Mouse (Mus musculus) E14TG2a.4 (cell line): ENCODE data around the gene Cxcl16.
A peak's percentile ranks its signal among the peaks of the same experiment; 100 is the strongest.

Experiments
- H3K27me3 ChIP-seq: 2 replicates; pipeline ENCODE4 v1.6.1; 2014; ENCODE audit warnings: low read length, control low read depth; ENCODE audit not compliant: insufficient read depth
- H3K36me3 ChIP-seq: 2 replicates; pipeline ENCODE4 v1.6.1; 2014; ENCODE audit warnings: low read length, control low read depth; ENCODE audit not compliant: insufficient read depth
- H3K4me1 ChIP-seq: replicated peaks from 2 replicates; pipeline ENCODE4 v1.6.1; 2014; ENCODE audit warnings: low read depth, low read length, control low read depth
- H3K4me3 ChIP-seq: replicated peaks from 2 replicates; pipeline ENCODE4 v1.5.1; 2014; ENCODE audit warnings: mild to moderate bottlenecking, low read length
- H3K9me3 ChIP-seq: 2 replicates; pipeline ENCODE4 v1.6.1; 2014; ENCODE audit warnings: low read length, control low read depth
- CTCF ChIP-seq: conservative IDR thresholded peaks from 2 replicates; pipeline ENCODE4 v1.5.1; 2014; ENCODE audit warnings: low read length
- NANOG ChIP-seq: IDR thresholded peaks from 2 replicates; pipeline ENCODE4 v1.6.1; 2014; ENCODE audit warnings: borderline replicate concordance, low read length, mixed read lengths
- POU5F1 ChIP-seq: IDR thresholded peaks from 2 replicates; pipeline ENCODE4 v1.6.1; 2014; ENCODE audit warnings: low read length, borderline replicate concordance

Gene Cxcl16

DNA sequence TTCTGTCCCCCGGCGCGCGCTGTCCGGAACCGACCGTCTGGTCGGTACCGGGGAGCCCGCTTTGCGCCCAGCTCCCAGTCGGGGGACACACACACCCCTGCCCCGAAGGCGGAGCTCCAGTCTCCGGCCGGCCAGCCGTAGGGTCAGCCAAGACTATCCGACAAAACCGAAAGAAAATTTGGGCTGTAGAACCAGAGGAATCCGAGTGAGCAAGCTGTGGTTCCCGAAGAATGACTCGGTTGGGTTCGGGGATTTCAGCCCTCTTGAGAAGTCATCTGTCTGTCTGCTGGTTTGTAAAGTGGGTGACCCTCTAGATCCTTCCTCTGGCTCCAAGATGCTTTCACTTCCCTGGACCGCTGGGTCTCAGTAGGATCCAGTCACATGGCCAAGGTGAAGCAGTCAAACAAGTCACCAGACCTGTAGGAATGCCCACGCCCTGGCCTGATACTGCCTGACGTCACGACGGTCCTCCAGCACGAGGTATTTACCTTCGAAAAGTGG lies at the start of gene Cxcl16:
Gene Cxcl16 (minus strand): TSS at position 384 of the 501 bp plus-strand sequence.
- Histone ChIP-seq H3K36me3 (peaks cover 8% of the 10 kb centered on the region), H3K27me3 (peaks cover 72% of the 10 kb centered on the region), H3K9me3 (no peaks in the 10 kb centered on the region), H3K4me3 (peak within 1 kb of the TSS; percentile 73), H3K4me1 (peaks cover 27% of the 10 kb centered on the region)
- TF ChIP-seq NANOG = no peak
- TF ChIP-seq CTCF = no peak
- TF ChIP-seq POU5F1 = no peak

DNA sequence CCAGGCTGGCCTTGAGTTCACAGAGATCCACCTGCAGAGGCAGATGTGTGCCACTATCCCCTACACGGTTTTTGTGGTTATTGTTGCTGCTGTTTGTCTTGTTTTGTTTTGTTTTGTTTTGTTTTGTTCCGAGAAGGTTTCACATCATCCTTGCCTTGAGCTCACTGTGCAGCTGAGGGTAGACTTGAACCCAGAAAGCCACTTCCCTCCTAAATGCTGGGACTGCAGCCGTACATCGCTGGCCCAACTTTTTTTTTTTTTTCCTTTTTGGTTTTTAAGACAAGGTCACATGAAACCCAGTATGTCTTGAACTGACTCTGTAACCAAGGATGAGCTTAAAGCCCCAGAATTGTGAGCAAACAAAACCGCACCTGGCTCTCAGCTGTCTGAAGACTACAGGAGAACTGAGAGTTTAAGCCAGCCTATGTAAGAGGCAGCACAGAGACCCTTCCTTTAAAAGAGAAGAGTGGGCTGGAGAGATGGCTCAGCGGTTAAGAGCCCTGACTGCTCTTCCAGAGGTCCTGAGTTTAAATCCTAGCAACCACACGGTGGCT lies 47.3 kb upstream of the Cxcl16 start:
- Histone ChIP-seq H3K9me3 (no peaks in the 10 kb centered on the region), H3K27me3 (peaks cover 8% of the 10 kb centered on the region), H3K4me1 (peaks cover 42% of the 10 kb centered on the region), H3K4me3 (no peak overlapping the region), H3K36me3 (no peaks in the 10 kb centered on the region)
- TF ChIP-seq POU5F1 (no peak), NANOG (no peak)

DNA sequence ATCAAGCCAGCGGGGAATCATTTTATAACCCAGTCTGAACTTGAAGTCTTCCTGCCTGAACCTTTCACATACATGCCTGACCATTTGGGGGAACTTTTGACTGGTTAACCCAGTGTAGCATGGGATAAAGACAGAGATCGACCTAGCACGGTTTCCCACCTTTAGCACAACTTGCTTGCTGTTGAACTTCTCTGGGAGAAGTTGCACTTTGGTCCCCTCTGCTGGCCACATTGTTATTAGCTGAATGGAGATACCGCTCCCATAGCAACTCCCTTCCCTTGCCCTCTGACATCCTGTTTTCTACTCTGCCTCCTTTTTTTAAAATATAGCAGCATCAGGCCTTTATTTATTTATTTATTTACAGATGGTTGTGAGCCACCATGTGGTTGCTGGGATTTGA lies 46.6 kb upstream of the Cxcl16 start:
- no peak for TF ChIP-seq NANOG
- TF ChIP-seq CTCF = peak; percentile 33
- H3K36me3 ChIP-seq = no peaks in the 10 kb centered on the region
- H3K4me1 ChIP-seq = peaks cover 42% of the 10 kb centered on the region
- H3K27me3 ChIP-seq = peaks cover 8% of the 10 kb centered on the region
- no peak overlapping the region for H3K4me3 ChIP-seq
- H3K9me3 ChIP-seq = no peaks in the 10 kb centered on the region

DNA sequence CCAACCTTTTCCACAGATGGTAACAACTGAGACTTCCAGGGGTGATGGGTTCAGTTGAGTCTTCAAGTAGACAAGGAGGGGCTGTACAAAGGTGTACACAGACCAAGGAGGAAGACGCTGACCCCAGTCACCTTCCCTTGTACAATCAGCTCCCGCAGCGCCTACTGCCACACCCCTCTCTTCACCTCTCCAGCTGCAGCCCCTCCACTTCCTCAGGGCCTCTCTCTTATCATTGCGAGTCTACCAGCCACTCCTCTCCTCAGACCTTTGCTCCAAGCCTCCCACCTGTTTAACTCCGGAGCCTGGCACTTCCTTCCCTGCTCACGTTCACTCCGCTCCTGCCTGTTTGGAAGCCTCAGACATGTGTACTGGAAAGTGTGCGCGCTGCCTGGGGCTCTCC lies 45.2 kb upstream of the Cxcl16 start, which contains the start of gene Tm4sf5:
Gene Tm4sf5 (plus strand): TSS at position 275 of the 400 bp plus-strand sequence.
- Histone ChIP-seq H3K36me3 (no peaks in the 10 kb centered on the region), H3K4me1 (peaks cover 33% of the 10 kb centered on the region), H3K4me3 (peak within 1 kb of the TSS; percentile 59), H3K9me3 (no peaks in the 10 kb centered on the region), H3K27me3 (peaks cover 8% of the 10 kb centered on the region)
- TF ChIP-seq NANOG = no peak
- no peak for TF ChIP-seq CTCF
- no peak for TF ChIP-seq POU5F1

DNA sequence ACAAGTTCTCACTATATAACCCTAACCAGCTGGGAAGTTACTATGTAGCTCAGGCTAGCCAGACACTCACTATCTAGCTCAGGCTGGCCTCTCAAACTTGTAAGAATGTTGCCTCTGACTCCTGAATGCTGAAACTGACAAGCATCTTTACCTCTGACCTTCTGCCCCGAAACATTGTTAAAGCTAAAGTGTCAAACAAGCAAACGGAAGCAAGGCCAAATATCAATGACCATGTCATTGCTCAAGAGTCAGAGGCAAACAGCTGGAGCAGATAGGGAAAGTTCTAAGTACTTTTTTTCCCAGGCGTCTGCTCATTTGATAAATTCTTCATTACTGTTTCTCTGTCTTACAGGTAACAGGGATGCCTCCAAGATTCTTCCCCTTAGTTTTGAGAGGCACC lies 42.2 kb upstream of the Cxcl16 start:
- Histone ChIP-seq H3K9me3 (no peaks in the 10 kb centered on the region), H3K4me1 (peaks cover 24% of the 10 kb centered on the region), H3K27me3 (peaks cover 8% of the 10 kb centered on the region), H3K4me3 (no peak overlapping the region), H3K36me3 (no peaks in the 10 kb centered on the region)
- TF ChIP-seq CTCF (no peak), NANOG (no peak), POU5F1 (no peak)

DNA sequence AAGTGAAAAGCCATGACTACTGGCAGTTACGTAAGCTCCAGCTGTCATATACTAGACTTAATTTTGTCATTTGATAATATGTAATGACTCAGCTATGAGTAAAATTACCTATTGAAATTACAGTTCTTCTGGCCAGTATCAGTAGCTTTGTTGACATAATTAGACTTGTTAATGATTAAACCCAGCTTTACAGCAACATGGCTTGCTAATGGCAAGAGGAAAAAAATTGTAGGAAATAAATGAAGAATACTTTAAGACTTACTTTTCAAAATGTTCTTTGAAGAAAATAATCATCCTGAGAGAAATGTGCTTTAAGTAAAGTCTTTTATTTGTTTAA lies 40.7 kb upstream of the Cxcl16 start:
- Histone ChIP-seq H3K9me3 (no peaks in the 10 kb centered on the region), H3K4me3 (no peak overlapping the region), H3K27me3 (peaks cover 5% of the 10 kb centered on the region), H3K4me1 (peaks cover 15% of the 10 kb centered on the region), H3K36me3 (no peaks in the 10 kb centered on the region)
- no peak for TF ChIP-seq NANOG
- no peak for TF ChIP-seq POU5F1
- no peak for TF ChIP-seq CTCF

DNA sequence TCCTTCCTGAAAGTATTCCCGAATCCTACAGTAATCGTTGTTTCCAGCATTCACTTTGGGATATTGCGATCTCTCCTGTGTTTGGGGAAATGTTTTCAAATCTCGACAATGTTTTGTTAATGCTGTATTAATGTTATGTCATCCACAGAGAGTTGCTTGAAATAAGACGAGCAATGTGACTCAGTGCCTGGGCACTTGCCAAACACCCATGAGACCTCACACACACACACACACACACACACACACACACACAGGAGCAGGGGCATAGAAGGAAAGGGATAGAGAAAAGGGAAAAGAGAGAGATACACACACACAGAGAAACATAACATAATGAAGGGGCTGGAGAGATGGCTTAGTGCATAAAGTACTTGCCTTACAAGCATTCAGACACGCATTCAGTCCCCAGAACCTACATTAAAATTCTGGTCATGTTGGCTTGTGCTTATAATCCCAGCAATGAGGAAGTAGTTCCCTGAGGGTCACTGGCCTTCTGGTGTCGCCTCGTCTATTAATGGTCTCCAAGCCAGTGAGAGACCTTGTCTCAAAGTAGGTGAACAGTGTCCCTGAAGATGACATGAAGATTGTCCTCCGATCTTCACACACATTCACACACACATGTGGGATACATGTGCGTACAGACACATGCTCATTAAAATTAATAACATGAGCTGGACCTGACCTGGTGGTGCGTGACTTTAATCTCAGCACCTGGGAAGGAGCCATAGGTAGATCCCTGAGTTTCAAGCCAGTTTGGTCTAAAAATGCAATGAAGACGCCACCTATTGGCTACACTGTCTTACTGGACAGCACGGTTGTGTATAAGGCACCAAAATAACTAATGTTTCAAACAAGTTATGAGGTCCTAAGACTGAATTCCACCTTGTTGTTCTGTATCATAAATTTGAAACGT lies 40.0 kb upstream of the Cxcl16 start:
- no peaks in the 10 kb centered on the region for H3K27me3 ChIP-seq
- TF ChIP-seq POU5F1 (no peak), CTCF (peak; percentile 18; the same call in 1 of the 2 replicates)
- peaks cover 8% of the 10 kb centered on the region for H3K4me1 ChIP-seq
- no peak overlapping the region for H3K4me3 ChIP-seq
- H3K36me3 ChIP-seq = no peaks in the 10 kb centered on the region
- no peaks in the 10 kb centered on the region for H3K9me3 ChIP-seq

DNA sequence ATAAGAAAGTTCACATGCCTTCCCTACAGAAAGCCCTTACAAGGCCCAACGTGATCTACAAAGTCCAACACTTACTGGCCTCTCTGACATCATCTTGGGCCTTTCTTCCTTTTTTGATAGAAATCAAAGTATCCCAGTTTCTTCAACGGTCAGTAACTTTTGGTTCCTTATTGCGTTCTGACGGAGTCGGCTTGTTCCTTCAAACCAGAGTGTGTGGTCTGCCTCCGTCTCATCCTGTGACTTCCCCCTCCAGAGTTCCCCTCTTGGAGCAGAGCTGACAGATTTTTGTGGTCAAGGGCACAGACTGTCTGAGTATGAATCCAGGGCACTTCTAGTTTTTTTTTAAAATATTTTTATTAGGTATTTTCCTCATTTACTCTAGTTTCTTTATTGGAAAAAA lies 29.9 kb upstream of the Cxcl16 start:
- Histone ChIP-seq H3K9me3 (no peaks in the 10 kb centered on the region), H3K27me3 (no peaks in the 10 kb centered on the region), H3K4me1 (no peaks in the 10 kb centered on the region), H3K36me3 (no peaks in the 10 kb centered on the region), H3K4me3 (no peak overlapping the region)
- TF ChIP-seq CTCF (no peak), POU5F1 (no peak), NANOG (no peak)
